Mouse (Mus musculus) erythroblast, adult 5-6 weeks (primary cell): ENCODE measurements around the gene Gm10964. TPM values are rescaled to one million over a fixed set of nuclear protein-coding genes. Genes with fewer than 3 reads are reported as not detected.

Experiments used
- ATAC-seq: replicated peaks from 2 replicates; pipeline ENCODE4 v1.8.0; 2016; ENCODE audit warnings: moderate number of reproducible peaks, mild to moderate bottlenecking, moderate TSS enrichment, inconsistent platforms; ENCODE audit not compliant: poor library complexity, low FRiP score, severe bottlenecking
- total RNA-seq, 2 experiments: library from RNA; stranded (forward) in 1 of 2; stranded (reverse) in 1 of 2; fragments of 150-400 nt in 1 of 2; fragments of 200-764, 138-1000 nt in 1 of 2; gene quantifications; 2 replicates each; pipeline versions ENCODE4 v1.2.3 to v1.2.4; 2015 to 2017; ENCODE audit warnings: low replicate concordance in 2 of 2

Gm10964 gene
- total RNA-seq, 2 experiments from 2014 or later, result not detected

DNA sequence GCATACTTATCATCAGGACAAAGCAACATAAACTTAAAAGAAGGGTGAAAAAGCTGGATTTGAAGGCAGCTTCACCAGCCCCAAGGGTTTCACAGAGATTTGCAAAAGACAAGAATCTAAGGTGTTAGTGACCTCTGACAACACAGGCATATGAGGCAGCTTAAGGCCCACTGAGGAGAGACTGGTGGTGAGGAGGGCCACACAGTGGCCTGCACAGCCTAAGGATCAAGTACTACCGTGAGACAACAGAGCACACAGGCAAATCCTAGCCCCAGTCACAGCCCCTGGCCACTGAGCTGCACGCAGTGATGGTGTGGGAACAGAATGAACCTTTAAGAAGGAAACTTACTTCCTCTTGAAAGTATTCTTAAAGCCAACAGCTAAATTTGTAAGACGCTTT, 34.3 kb downstream of the Gm10964 start:
- peak; percentile 45; the same call in 1 of the 2 replicates for ATAC-seq

DNA sequence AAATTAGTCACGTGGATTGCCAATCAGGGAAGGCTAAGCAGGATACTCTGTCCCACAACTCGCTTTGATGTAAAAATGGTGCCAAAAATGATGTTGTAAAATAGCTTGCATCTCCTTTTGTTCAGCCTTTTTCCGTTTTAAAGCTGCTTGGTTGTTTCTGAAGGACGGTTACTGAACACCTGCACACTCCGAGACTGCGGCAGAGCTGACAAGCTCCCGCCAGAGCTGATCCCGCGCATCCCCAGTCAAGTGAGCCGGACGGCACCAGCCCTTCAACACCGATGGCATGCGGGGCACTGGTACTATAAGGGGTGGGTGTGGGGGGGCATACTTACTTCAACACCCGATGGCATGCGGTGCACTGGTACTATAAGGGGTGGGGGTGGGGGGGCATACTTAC, 34.8 kb downstream of the Gm10964 start:
- no peak for ATAC-seq

DNA sequence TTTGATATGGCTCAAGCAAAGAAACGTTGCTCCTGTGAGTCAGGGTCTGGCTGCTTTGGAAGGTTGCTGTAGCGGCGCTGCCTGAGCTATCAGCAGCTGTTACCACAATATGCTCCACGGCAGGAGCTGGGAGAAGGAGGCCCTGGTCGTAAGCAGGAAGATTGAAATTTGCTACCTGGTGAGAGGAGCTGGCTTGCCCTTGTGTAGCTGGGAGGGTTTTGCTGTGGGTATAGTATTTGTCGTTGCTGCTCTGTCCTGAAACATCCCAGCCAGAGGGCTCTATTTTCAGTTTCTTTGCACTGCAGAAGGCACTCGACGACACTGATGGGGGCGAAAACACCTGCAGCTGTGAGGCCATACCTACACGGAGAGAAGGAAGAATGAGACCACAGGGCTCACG, 38.8 kb downstream of the Gm10964 start:
- ATAC-seq, result no peak

DNA sequence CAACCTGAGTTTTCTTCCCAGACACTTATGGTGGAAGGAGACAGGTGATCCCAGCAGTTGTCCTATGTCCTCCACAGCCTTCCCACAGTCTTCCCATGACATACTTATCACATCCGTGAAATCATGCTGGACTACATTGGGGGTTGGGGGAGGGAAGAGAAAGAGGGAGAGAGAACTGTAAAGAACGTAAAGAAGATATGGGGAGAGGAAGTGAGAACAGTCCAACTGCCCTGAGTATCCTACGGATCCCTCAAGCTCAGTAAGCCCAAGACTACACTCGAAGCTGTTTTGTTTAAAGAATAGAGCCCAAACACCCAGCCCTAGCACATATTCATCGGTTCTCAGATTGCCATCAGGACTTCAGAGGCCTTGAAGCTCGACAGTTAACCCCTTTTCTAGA, 39.5 kb downstream of the Gm10964 start:
- ATAC-seq, result no peak

DNA sequence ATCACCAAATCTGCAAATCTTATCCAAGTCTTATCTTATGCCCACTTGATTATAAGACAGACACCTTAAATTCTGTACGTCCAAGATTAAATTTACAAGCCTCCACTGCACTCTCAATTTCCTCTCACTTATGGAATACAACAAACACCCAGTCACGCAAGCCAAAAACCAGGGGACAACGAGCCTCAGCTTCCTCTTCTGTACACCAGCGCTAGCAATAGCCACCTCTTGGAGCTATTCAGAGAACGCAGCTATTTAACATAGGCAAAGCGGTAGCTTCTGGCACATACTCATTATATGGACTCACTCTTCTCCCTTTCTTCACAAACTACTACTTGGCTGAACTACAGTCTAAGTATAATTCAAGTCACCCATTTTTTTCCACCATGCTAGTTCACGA, 40.0 kb downstream of the Gm10964 start:
- no peak for ATAC-seq

DNA sequence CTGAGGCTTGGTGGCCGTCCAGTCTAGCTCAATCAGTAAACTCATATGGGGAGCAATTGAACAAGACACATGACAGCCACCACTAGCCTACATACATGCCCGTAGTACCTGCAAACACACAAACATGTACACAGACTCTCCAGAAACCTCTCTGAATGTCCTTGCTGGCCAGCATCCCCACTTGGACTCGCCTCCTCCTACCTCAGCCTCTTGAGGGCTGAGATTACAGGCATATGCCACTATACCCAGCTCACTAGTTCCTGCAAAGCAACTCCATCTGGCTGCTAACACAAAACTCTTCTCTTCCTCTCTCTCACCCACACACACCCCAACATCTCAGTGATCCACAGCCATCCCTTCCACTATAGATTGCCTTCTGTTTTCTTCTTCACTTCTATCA, 41.1 kb downstream of the Gm10964 start:
- no peak for ATAC-seq

DNA sequence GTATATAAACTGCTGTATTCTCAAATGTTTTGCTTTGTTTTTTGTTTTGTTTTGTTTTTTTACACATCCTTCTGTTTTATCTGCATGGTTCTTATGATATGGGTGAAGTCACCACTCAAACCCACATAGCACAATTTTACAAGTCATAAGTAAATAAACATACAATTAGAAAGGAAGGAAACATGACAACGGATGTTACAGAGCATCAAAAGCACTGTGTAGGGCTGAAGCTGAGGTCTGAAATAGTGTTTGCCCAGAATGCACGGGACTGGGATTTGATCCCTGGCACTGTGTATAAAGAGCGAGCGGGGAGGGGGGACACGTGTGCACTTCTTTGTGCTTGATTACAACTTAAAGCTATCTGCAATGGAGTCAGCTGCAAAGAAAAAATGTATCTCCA, 41.6 kb downstream of the Gm10964 start:
- no peak for ATAC-seq

DNA sequence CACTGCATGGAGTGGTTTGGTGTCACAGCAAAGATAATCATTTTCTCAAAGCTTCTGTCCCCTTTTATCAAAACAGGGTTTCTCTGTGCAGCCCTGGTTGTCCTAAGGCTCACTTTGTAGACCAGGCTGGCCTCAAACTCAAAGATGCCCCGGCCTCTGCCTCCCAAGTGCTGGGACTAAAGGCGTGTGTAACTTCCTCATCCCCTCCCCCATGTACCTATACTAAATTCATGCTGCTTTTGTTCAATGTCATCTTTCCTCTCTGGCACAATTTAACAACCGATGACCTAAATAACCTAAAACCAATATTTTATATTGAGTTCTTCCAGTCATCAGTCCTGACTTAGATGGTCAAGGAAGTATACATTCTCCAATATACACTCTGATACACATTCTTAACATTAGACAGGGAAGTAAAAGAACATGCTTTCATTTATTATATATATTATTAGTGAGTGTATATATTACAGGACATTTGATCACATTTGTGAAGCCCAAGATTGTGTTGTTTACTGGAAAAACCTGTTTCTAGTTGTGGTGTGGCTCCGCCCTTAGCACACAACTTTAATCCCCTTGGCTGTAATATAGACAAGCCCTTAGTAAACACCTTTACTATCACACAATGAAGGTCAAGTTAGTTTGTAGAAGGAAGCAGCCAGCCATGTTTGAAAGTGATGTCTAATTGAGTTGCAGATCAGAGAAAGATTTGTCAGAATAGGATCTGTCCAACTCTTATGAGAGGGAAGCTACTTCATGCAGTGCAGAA, 43.9 kb downstream of the Gm10964 start:
- no peak for ATAC-seq

DNA sequence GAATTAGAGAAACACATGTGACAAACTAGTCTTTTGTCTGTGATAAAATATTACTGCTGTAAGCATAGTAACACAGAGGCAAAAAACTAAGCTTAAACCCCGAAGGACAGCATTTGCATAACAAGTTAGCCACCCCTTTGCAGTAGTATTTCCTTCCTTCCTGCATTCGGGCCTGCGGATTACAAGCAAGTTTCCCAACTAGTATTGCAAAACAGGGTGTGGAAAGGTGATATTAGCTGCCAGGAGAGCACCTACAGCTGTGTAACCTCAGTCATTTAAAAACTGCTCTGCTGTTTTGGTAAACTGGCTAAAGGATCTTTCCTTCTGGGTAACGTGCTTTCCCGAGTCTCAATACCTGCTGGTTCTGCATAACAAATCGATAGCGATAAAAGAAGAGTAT, 48.1 kb downstream of the Gm10964 start:
- no peak for ATAC-seq

DNA sequence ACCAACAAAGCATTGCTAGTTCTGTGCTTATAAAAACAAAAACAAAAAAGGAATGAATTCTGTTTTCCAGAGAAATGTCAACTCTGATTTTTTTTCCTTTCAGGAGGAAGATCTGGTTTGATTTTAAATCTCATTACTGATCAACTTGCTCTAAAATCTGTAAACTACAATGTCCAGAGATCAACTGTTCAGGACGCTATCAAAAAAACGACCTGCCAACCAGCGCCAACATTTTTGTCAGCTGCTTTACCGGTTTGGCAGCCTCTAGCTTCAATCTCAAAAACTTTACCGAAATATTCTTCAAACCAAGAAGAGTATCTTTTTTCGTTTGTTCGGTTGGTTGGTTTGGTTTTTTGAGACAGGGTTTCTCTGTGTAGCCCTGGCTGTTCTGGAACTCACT, 49.9 kb downstream of the Gm10964 start:
- no peak for ATAC-seq

DNA sequence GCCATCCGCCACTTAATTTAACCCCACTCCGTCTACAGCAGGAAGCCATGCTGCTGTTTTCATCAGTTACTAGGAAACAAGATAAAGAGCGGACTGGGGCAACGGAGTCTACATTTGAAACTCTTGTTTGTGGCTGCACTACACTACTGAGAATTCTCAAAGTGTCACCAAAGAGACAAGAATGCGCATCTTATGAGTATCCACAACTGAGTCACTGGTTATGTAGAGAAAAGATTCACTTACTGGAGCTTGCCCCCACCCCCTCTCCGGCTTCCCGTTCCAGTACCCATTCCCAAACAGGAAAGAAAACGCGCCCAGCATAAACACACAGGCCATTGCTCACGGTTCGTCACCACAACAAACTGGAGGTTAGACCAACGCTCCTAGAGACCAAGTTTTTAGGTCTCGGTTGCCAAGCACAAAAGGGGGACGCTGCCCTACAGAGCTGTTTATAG, 50.8 kb downstream of the Gm10964 start:
- peak; percentile 56 for ATAC-seq

DNA sequence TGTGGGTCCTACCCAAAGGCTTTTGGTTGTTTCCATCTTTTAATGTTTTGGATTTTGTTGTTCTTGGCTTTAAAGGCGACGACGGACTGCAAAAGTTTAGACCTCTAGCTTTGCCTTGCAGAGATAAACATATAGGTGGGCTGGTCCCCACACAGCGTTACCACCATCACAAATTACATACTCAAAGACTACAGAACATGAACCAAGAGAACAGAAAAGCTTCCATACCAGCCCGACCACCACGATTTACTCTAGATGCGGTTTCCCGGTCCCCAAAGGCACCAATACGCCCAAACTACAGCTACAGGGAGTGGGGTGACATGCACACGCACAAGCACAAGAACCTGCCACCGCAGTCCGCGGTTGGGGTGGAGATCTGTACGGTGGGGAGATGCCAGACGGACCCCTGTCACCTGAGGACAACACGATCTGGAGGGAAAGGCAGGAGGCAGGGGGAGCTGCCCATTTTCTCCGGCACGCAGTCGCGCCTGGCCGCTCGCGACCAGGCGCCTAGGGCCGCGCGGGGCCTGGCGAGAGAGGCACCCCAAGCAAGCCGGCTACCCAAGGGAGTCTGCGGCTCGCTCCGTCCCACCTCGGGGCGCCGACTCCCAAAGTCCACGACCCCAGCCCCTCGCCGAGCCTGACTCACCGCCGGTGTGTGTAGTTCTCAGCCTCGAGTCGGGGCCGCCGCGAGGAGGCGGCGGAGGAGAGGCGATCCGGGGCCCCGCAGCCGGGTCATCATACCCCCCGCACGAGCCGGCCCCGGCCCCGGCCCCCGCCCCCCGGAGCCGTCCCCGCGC, 51.4 kb downstream of the Gm10964 start:
- ATAC-seq, result peak; percentile 40

DNA sequence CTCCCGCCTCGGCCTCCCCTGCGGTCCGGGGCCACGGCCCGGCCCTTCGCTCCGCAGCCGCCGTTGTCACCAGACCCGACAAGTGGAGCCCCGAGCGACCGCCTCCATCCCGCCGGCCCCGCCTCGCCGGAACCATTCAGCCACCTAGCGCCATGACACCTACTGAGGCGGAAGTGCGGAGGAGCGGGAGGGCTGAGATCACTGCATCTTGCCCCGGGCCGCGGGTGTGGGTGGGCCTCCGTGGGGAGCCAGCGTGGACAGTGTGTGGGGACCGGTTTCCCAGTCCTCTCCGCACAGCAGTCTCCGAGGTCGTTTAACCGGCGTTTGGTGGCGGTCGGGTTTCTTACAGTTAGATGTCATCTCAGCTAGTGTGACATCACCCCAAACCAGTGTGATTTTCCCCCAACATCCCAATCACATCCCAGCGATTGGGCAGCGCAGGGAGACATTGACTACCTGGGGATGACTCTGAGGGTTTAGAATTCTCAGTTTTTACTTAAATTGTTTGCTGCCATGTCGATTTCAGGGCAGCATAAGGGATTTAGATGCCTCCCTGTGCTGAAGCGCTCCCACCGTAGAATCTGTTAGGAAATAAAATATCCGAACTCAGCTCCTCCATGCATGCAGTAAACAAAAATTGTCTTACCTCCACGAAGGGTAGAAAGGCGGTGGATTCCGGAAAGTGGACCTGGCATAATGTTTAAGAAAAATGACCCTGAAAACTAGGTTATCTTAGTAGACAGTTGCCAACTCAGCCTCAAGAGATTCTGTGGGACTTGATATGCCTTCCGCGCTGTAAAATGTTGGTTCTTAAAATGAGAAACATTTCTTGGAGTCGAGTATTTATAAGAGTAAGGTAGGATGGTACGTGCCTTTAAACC, 52.3 kb downstream of the Gm10964 start, which contains the start of gene Hipk1:
Gene Hipk1, minus strand, starts transcription at position 334 of the 881 bp plus-strand sequence.
- ATAC-seq, result peak; percentile 84

DNA sequence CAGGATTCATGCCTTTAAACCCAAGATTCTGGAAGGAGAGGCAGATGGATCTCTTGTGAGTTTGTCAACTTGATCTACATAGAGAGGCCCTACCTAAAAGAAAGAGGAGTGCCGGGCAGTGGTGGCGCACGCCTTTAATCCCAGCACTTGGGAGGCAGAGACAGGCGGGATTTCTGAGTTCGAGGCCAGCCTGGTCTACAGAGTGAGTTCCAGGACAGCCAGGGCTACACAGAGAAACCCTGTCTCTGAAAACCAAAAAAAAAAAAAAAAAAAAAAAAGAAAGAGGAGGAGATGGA, 52.9 kb downstream of the Gm10964 start:
- ATAC-seq, result peak; percentile 8

DNA sequence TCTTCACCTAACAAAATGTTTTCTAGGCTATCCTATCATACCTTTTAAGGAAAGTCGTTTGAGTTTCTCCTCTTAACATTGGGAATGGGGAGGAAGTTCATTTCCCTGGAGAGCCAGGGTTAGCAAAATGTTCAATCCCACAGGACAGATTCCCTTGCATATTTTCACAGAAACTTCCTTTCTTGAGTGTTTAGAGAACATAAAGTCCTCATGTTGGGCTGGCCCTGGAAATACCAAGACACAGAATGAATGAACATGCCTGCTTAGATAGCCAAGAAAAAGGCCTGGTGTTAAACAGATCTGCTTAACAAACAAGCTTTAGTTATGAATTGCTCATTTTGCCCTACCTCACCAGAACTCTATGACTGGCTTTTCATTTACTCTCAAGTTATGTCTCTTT, 53.4 kb downstream of the Gm10964 start:
- no peak for ATAC-seq

Other genes starting within 250 kb of the Gm10964 start
- not detected in 2 replicates for gene Syt6, start 164.1 kb upstream of the Gm10964 start, total RNA-seq (2015; ENCODE audit: low replicate concordance)
- gene Syt6, start 164.1 kb upstream of the Gm10964 start, total RNA-seq (2017; ENCODE audit: low replicate concordance), result 0.94 and 3.6 TPM in 2 replicates
- 1.5 and 4.2 TPM in 2 replicates for gene Atg4a-ps, start 93.3 kb upstream of the Gm10964 start, total RNA-seq (2015; ENCODE audit: low replicate concordance)
- gene Atg4a-ps, start 93.3 kb upstream of the Gm10964 start, total RNA-seq (2017; ENCODE audit: low replicate concordance), result 6.0 and 12.7 TPM in 2 replicates
- gene Olfml3, start 1.4 kb upstream of the Gm10964 start, total RNA-seq (2015; ENCODE audit: low replicate concordance), result 1.9 and 4.0 TPM in 2 replicates
- 1.8 and 2.2 TPM in 2 replicates for gene Olfml3, start 1.4 kb upstream of the Gm10964 start, total RNA-seq (2017; ENCODE audit: low replicate concordance)
- gene Hipk1, start 52.2 kb downstream of the Gm10964 start, total RNA-seq (2015; ENCODE audit: low replicate concordance), result 491 and 663 TPM in 2 replicates
- 744 and 752 TPM in 2 replicates for gene Hipk1, start 52.2 kb downstream of the Gm10964 start, total RNA-seq (2017; ENCODE audit: low replicate concordance)
- gene Dclre1b, start 70.1 kb downstream of the Gm10964 start, total RNA-seq (2015; ENCODE audit: low replicate concordance), result 22.5 and 24.5 TPM in 2 replicates
- 14.1 and 19.1 TPM in 2 replicates for gene Dclre1b, start 70.1 kb downstream of the Gm10964 start, total RNA-seq (2017; ENCODE audit: low replicate concordance)
- gene Ap4b1, start 70.2 kb downstream of the Gm10964 start, total RNA-seq (2015; ENCODE audit: low replicate concordance), result 56.9 and 81.1 TPM in 2 replicates
- gene Ap4b1, start 70.2 kb downstream of the Gm10964 start, total RNA-seq (2017; ENCODE audit: low replicate concordance), result 82.4 and 103 TPM in 2 replicates
- 11.5 and 30.2 TPM in 2 replicates for gene Gm43064, start 70.2 kb downstream of the Gm10964 start, total RNA-seq (2015; ENCODE audit: low replicate concordance)
- gene Gm43064, start 70.2 kb downstream of the Gm10964 start, total RNA-seq (2017; ENCODE audit: low replicate concordance), result 4.9 and 28.2 TPM in 2 replicates
- 26.8 and 28.8 TPM in 2 replicates for gene Bcl2l15, start 93.2 kb downstream of the Gm10964 start, total RNA-seq (2015; ENCODE audit: low replicate concordance)
- gene Bcl2l15, start 93.2 kb downstream of the Gm10964 start, total RNA-seq (2017; ENCODE audit: low replicate concordance), result 38.9 and 50.0 TPM in 2 replicates
- gene Ptpn22, start 120.4 kb downstream of the Gm10964 start, total RNA-seq (2015; ENCODE audit: low replicate concordance), result 53.4 and 60.0 TPM in 2 replicates
- 10.7 and 19.7 TPM in 2 replicates for gene Ptpn22, start 120.4 kb downstream of the Gm10964 start, total RNA-seq (2017; ENCODE audit: low replicate concordance)
- 10.9 and 16.3 TPM in 2 replicates for gene Rsbn1, start 174.8 kb downstream of the Gm10964 start, total RNA-seq (2015; ENCODE audit: low replicate concordance)
- 13.8 and 15.0 TPM in 2 replicates for gene Rsbn1, start 174.8 kb downstream of the Gm10964 start, total RNA-seq (2017; ENCODE audit: low replicate concordance)
- 2.7 and 3.7 TPM in 2 replicates for gene Phtf1, start 228.7 kb downstream of the Gm10964 start, total RNA-seq (2015; ENCODE audit: low replicate concordance)
- 5.6 and 21.0 TPM in 2 replicates for gene Phtf1, start 228.7 kb downstream of the Gm10964 start, total RNA-seq (2017; ENCODE audit: low replicate concordance)